Mouse (Mus musculus) CH12.LX (cell line): ENCODE data around the gene Pafah1b1. TPM values are rescaled to one million over a fixed set of nuclear protein-coding genes. Genes with fewer than 3 reads are reported as not detected.

Experiments used
- DNase-seq: peaks from one replicate; pipeline ENCODE4 v3.0.0-alpha.2; 2013; ENCODE audit errors: extremely low read depth
- H3K27ac ChIP-seq: 2 replicates; pipeline ENCODE4 v1.5.1; 2012; ENCODE audit warnings: low read depth, mild to moderate bottlenecking, control low read depth, moderate library complexity; ENCODE audit not compliant: insufficient read depth
- H3K27me3 ChIP-seq: replicated peaks from 2 replicates; pipeline ENCODE3; 2012; ENCODE audit warnings: inconsistent platforms
- H3K36me3 ChIP-seq, 2 experiments: replicated peaks in 1 of 2; 2 replicates each; pipeline versions ENCODE3 to v1.6.1; 2012; ENCODE audit warnings: inconsistent platforms in 1 of 2, low read length in 1 of 2, mild to moderate bottlenecking in 1 of 2, mixed read lengths in 1 of 2, moderate library complexity in 1 of 2; ENCODE audit not compliant: control insufficient read depth in 1 of 2, insufficient read depth in 1 of 2
- H3K4me1 ChIP-seq, 2 experiments: 2 replicates each; pipeline ENCODE4 v1.6.1; 2012; ENCODE audit warnings: inconsistent platforms in 1 of 2, moderate library complexity in 1 of 2; ENCODE audit not compliant: insufficient read depth in 2 of 2, control insufficient read depth in 1 of 2
- H3K4me2 ChIP-seq: 2 replicates; pipeline ENCODE4 v1.6.1; 2012; ENCODE audit warnings: low read depth, mild to moderate bottlenecking, control low read depth; ENCODE audit not compliant: poor library complexity, insufficient read depth, severe bottlenecking
- H3K4me3 ChIP-seq, 3 experiments: fragments of 150-350 bp in 1 of 3; sonication (generic) in 1 of 3; replicated peaks in 1 of 3; 2 replicates each; pipeline versions ENCODE3 to v1.5.1; 2011 to 2012; ENCODE audit warnings: low read depth in 2 of 3, low read length in 2 of 3, mild to moderate bottlenecking in 2 of 3, moderate library complexity in 2 of 3, control low read depth in 1 of 3, improper control_type of control experiment in 1 of 3, inconsistent platforms in 1 of 3, mixed read lengths in 1 of 3; ENCODE audit not compliant: poor library complexity in 1 of 3
- H3K79me2 ChIP-seq: replicated peaks from 2 replicates; pipeline ENCODE4 v1.6.1; 2012; ENCODE audit warnings: mild to moderate bottlenecking, moderate library complexity; ENCODE audit not compliant: control insufficient read depth, poor library complexity, insufficient read depth, severe bottlenecking; ENCODE audit errors: extremely low read depth
- H3K9ac ChIP-seq: 2 replicates; pipeline ENCODE4 v1.6.1; 2012; ENCODE audit warnings: low read depth, mild to moderate bottlenecking, control low read depth, moderate library complexity; ENCODE audit not compliant: insufficient read depth
- H3K9me3 ChIP-seq: replicated peaks from 2 replicates; pipeline ENCODE3; 2012; ENCODE audit warnings: low read length, inconsistent platforms, mixed read lengths
- BHLHE40 ChIP-seq: IDR thresholded peaks from 2 replicates; pipeline ENCODE4 v1.6.1; 2011; ENCODE audit warnings: mild to moderate bottlenecking, low read depth, low read length, improper control_type of control experiment
- CHD2 ChIP-seq: IDR thresholded peaks from 2 replicates; pipeline ENCODE4 v1.6.1; 2011; ENCODE audit warnings: low read length, improper control_type of control experiment
- ELF1 ChIP-seq: IDR thresholded peaks from 2 replicates; pipeline ENCODE4 v1.6.1; 2014; ENCODE audit warnings: low read depth, mild to moderate bottlenecking, inconsistent platforms, low read length, improper control_type of control experiment
- EP300 ChIP-seq: IDR thresholded peaks from 2 replicates; pipeline ENCODE4 v1.6.1; 2011; ENCODE audit warnings: low read length, improper control_type of control experiment
- HCFC1 ChIP-seq: IDR thresholded peaks from 2 replicates; pipeline ENCODE4 v1.6.1; 2012; ENCODE audit warnings: low read depth, mild to moderate bottlenecking, inconsistent platforms, low read length, improper control_type of control experiment
- IRF4 ChIP-seq: IDR thresholded peaks from 2 replicates; pipeline ENCODE4 v1.6.1; 2014; ENCODE audit warnings: low read depth, mild to moderate bottlenecking, inconsistent platforms, low read length, improper control_type of control experiment
- JUN ChIP-seq: IDR thresholded peaks from 2 replicates; pipeline ENCODE4 v1.6.1; 2011; ENCODE audit warnings: low read depth, mild to moderate bottlenecking, low read length, improper control_type of control experiment, moderate library complexity; ENCODE audit not compliant: insufficient read depth
- MAZ ChIP-seq: IDR thresholded peaks from 2 replicates; pipeline ENCODE4 v1.6.1; 2012; ENCODE audit warnings: low read depth, mild to moderate bottlenecking, inconsistent platforms, low read length, improper control_type of control experiment, moderate library complexity
- MEF2A ChIP-seq: IDR thresholded peaks from 2 replicates; pipeline ENCODE4 v1.6.1; 2014; ENCODE audit warnings: low read depth, mild to moderate bottlenecking, inconsistent platforms, low read length, improper control_type of control experiment, borderline replicate concordance
- MXI1 ChIP-seq: IDR thresholded peaks from 2 replicates; pipeline ENCODE4 v1.6.1; 2011; ENCODE audit warnings: mild to moderate bottlenecking, low read depth, low read length, improper control_type of control experiment
- NRF1 ChIP-seq: IDR thresholded peaks from 2 replicates; pipeline ENCODE4 v1.6.1; 2014; ENCODE audit warnings: low read depth, mild to moderate bottlenecking, inconsistent platforms, low read length, improper control_type of control experiment, moderate library complexity
- PAX5 ChIP-seq: IDR thresholded peaks from 2 replicates; pipeline ENCODE4 v1.6.1; 2012; ENCODE audit warnings: low read length, inconsistent platforms, mixed read lengths
- POLR2AphosphoS2 ChIP-seq: IDR thresholded peaks from 2 replicates; pipeline ENCODE4 v1.6.1; 2011; ENCODE audit warnings: low read depth, low read length, improper control_type of control experiment
- SIN3A ChIP-seq: IDR thresholded peaks from 2 replicates; pipeline ENCODE4 v1.6.1; 2012; ENCODE audit warnings: low read length, improper control_type of control experiment, inconsistent platforms
- TCF12 ChIP-seq: IDR thresholded peaks from 2 replicates; pipeline ENCODE4 v1.6.1; 2014; ENCODE audit warnings: low read depth, mild to moderate bottlenecking, inconsistent platforms, low read length, improper control_type of control experiment
- USF1 ChIP-seq: IDR thresholded peaks from 2 replicates; pipeline ENCODE4 v1.6.1; 2014; ENCODE audit warnings: low read depth, mild to moderate bottlenecking, inconsistent platforms, low read length, improper control_type of control experiment
- ZC3H11A ChIP-seq: IDR thresholded peaks from 2 replicates; pipeline ENCODE4 v1.6.1; 2012; ENCODE audit warnings: low read depth, mild to moderate bottlenecking, inconsistent platforms, low read length, improper control_type of control experiment
- dilution Hi-C: fragments of 300-500 bp; cut with MboI; formaldehyde crosslinking; loops from 2 replicates; pipeline ENCODE4 v1.14.3; 2020; ENCODE audit warnings: low sequenced_read_pairs; ENCODE audit not compliant: extremely low pct_unique_long_range_greater_than_20kb, extremely low pct_ligation_motif_present
- in situ Hi-C: fragments of 300-500 bp; cut with MboI; formaldehyde crosslinking; loops from 3 replicates; pipeline ENCODE4 v1.14.3; 2019; ENCODE audit warnings: low sequenced_read_pairs, low pct_ligation_motif_present, low pct_unique_long_range_greater_than_20kb, mixed read lengths
- polyA plus RNA-seq: library from polyadenylated mRNA; unstranded; fragments of >175 nt; gene quantifications from 2 replicates; pipeline ENCODE4 v1.2.1, GENCODE M21; 2012; ENCODE audit warnings: low read depth; ENCODE audit not compliant: insufficient read length
- total RNA-seq, 2 experiments: library from RNA; depleted of rRNA; stranded (reverse); fragments of 300-350 nt in 1 of 2; fragments of >200 nt in 1 of 2; gene quantifications; 2 replicates each; pipeline ENCODE4 v1.2.3; 2012 to 2014

Pafah1b1 gene
- total and polyA plus RNA-seq, 3 experiments = 53.9 to 136 (median 107) TPM

GRCm38 (mm10) chr11:74715971-74716525 is 8.4 kb downstream of the Pafah1b1 start:
- H3K4me2 ChIP-seq = no peak overlapping the region
- TF ChIP-seq EP300 = no peak
- no peak for TF ChIP-seq IRF4
- no peak for TF ChIP-seq CHD2
- TF ChIP-seq JUN = no peak
- TF ChIP-seq NRF1 = no peak
- no peak for TF ChIP-seq BHLHE40
- TF ChIP-seq MXI1 = no peak
- no peak for TF ChIP-seq POLR2AphosphoS2
- no peak for TF ChIP-seq ZC3H11A
- TF ChIP-seq PAX5 = no peak
- TF ChIP-seq SIN3A = no peak
- no peak for TF ChIP-seq HCFC1
- TF ChIP-seq ELF1 = no peak
- no peak overlapping the region for H3K4me3 ChIP-seq
- no peak overlapping the region for H3K27ac ChIP-seq
- H3K27me3 ChIP-seq = no peaks in the 10 kb centered on the region
- H3K4me1 ChIP-seq = peaks cover 3 to 27% of the 10 kb centered on the region in 2 experiments; a peak in 3 of 4 replicates
- H3K36me3 ChIP-seq = peaks cover 5 to 44% of the 10 kb centered on the region in 2 experiments
- peaks cover 2% of the 10 kb centered on the region for H3K9me3 ChIP-seq
- peaks cover 93% of the 10 kb centered on the region for H3K79me2 ChIP-seq
- dilution Hi-C loops (no loop called here), in situ Hi-C loops (no loop called here)
- DNase-seq = no peak
- no peak overlapping the region for H3K9ac ChIP-seq

- peaks cover 0 to 14% of the 10 kb centered on the region in 2 experiments; a peak in 1 of 4 replicates for H3K4me1 ChIP-seq
- in situ Hi-C loops = no loop called here
- H3K4me3 ChIP-seq = no peak overlapping the region
- H3K36me3 ChIP-seq = peaks cover 5 to 55% of the 10 kb centered on the region in 2 experiments
- no peak overlapping the region for H3K9ac ChIP-seq
- TF ChIP-seq ZC3H11A (no peak), MEF2A (no peak), BHLHE40 (no peak), USF1 (no peak), JUN (no peak), MAZ (no peak), TCF12 (no peak), NRF1 (no peak)
- peaks cover 87% of the 10 kb centered on the region for H3K79me2 ChIP-seq
- H3K27me3 ChIP-seq = no peaks in the 10 kb centered on the region
- no peak overlapping the region for H3K27ac ChIP-seq
- H3K9me3 ChIP-seq = peaks cover 2% of the 10 kb centered on the region
- no peak overlapping the region for H3K4me2 ChIP-seq
- dilution Hi-C loops = no loop called here
- peak; percentile 13 for DNase-seq
These were observed 13.8 kb downstream of the Pafah1b1 start for GRCm38 (mm10) chr11:74710671-74711070.
